Mouse (Mus musculus) forebrain, embryonic 12.5 days (tissue): ENCODE data around the gene Magohb. TPM values are rescaled to one million over a fixed set of nuclear protein-coding genes. Genes with fewer than 3 reads are reported as not detected.
"Not testable (repeated sequence)": the region's sequence is repeated elsewhere in the genome, so short reads cannot be mapped to it uniquely, and the experiment has no call there.

Source experiments
- ATAC-seq: fragments of 200-750 bp; cut with Nextera tagmentation; 2 replicates; pipeline ENCODE4 v1.8.0; 2017; ENCODE audit warnings: moderate TSS enrichment; ENCODE audit not compliant: low FRiP score
- H3K27ac ChIP-seq: fragments of 300-500 bp; sonication (generic); 2 replicates; pipeline ENCODE4 v1.5.1; 2016; ENCODE audit warnings: mild to moderate bottlenecking
- H3K27me3 ChIP-seq: fragments of 300-500 bp; sonication (generic); 2 replicates; pipeline ENCODE4 v1.6.1; 2016; ENCODE audit warnings: mild to moderate bottlenecking
- H3K36me3 ChIP-seq: fragments of 300-500 bp; sonication (generic); replicated peaks from 2 replicates; pipeline ENCODE4 v1.6.1; 2016; ENCODE audit warnings: mild to moderate bottlenecking
- H3K4me1 ChIP-seq: fragments of 300-500 bp; sonication (generic); 2 replicates; pipeline ENCODE4 v1.6.1; 2016
- H3K4me2 ChIP-seq: fragments of 300-500 bp; sonication (generic); 2 replicates; pipeline ENCODE4 v1.6.1; 2016; ENCODE audit warnings: mild to moderate bottlenecking, moderate library complexity
- H3K4me3 ChIP-seq: fragments of 300-500 bp; sonication (generic); replicated peaks from 2 replicates; pipeline ENCODE4 v1.5.1; 2016; ENCODE audit warnings: mild to moderate bottlenecking
- H3K9ac ChIP-seq: fragments of 300-500 bp; sonication (generic); 2 replicates; pipeline ENCODE4 v1.6.1; 2016; ENCODE audit warnings: mild to moderate bottlenecking
- H3K9me3 ChIP-seq: fragments of 300-500 bp; sonication (generic); 2 replicates; pipeline ENCODE4 v1.6.1; 2016
- WGBS: fragments of 180-500 bp; shearing (Covaris S2); methylation state at CpG from one replicate; pipeline ENCODE4 v1.1.7; 2016; 5-methylcytosine and 5-hydroxymethylcytosine counted together
- polyA plus RNA-seq: library from polyadenylated mRNA; unstranded; fragments of >200 nt; fragmentation: Nextera tagmentation; extraction: Ambion mirVana; gene quantifications from 2 replicates; pipeline ENCODE4 v1.2.1, GENCODE M21; 2016

The Magohb gene
- polyA plus RNA-seq, 1 experiment from 2014 or later, result 61.5 TPM

- H3K4me1 ChIP-seq, result peaks cover 7% of the 10 kb centered on the region
- 87% methylated on average over 5 of the region's 5 CpGs for WGBS
- no peak overlapping the region for H3K4me2 ChIP-seq
- no peaks in the 10 kb centered on the region for H3K9me3 ChIP-seq
- no peaks in the 10 kb centered on the region for H3K27me3 ChIP-seq
- no peak overlapping the region for H3K9ac ChIP-seq
- no peaks in the 10 kb centered on the region for H3K36me3 ChIP-seq
- no peak for ATAC-seq
- no peak overlapping the region for H3K27ac ChIP-seq
- H3K4me3 ChIP-seq, result no peak overlapping the region
Observed at GRCm38 (mm10) chr6:131293916-131294315, 872 bp upstream of the Magohb start.

GRCm38 (mm10) chr6:131292276-131292990 lies 611 bp downstream of the Magohb start:
- peak overlapping the region; percentile 66 for H3K9ac ChIP-seq
- WGBS, result 23% methylated on average over 10 of the region's 10 CpGs
- peaks cover 7% of the 10 kb centered on the region for H3K4me1 ChIP-seq
- no peaks in the 10 kb centered on the region for H3K27me3 ChIP-seq
- peak overlapping the region; percentile 58 for H3K4me2 ChIP-seq
- no peak overlapping the region for H3K27ac ChIP-seq
- no peaks in the 10 kb centered on the region for H3K9me3 ChIP-seq
- peak; percentile 49 for ATAC-seq
- H3K4me3 ChIP-seq, result peak overlapping the region; percentile 67
- peaks cover 5% of the 10 kb centered on the region; the same call in 1 of the 2 replicates for H3K36me3 ChIP-seq

GRCm38 (mm10) chr6:131290430-131290829 lies 2.6 kb downstream of the Magohb start:
- H3K4me1 ChIP-seq, result peaks cover 7% of the 10 kb centered on the region
- no peak overlapping the region for H3K4me3 ChIP-seq
- H3K27me3 ChIP-seq, result no peaks in the 10 kb centered on the region
- ATAC-seq, result no peak
- H3K27ac ChIP-seq, result no peak overlapping the region
- peaks cover 5% of the 10 kb centered on the region for H3K36me3 ChIP-seq
- WGBS, result 17% methylated on average over 2 of the region's 2 CpGs
- H3K4me2 ChIP-seq, result no peak overlapping the region
- H3K9ac ChIP-seq, result no peak overlapping the region
- H3K9me3 ChIP-seq, result no peaks in the 10 kb centered on the region

- H3K36me3 ChIP-seq, ATAC-seq, H3K27me3 ChIP-seq, H3K9ac ChIP-seq, H3K9me3 ChIP-seq, H3K4me1 ChIP-seq, H3K27ac ChIP-seq, H3K4me2 ChIP-seq, H3K4me3 ChIP-seq: not testable (repeated sequence)
- WGBS, result 94% methylated on average over 2 of the region's 2 CpGs
Observed at GRCm38 (mm10) chr6:131278160-131278559, 14.9 kb downstream of the Magohb start.

- Histone ChIP-seq H3K4me2 (no peak overlapping the region), H3K27ac (no peak overlapping the region), H3K4me3 (no peak overlapping the region), H3K9me3 (no peaks in the 10 kb centered on the region), H3K27me3 (no peaks in the 10 kb centered on the region), H3K9ac (no peak overlapping the region), H3K36me3 (peaks cover 3% of the 10 kb centered on the region), H3K4me1 (no peaks in the 10 kb centered on the region)
- no peak for ATAC-seq
- 88% methylated on average over 4 of the region's 4 CpGs for WGBS
Observed at GRCm38 (mm10) chr6:131276659-131277058, 16.4 kb downstream of the Magohb start.

GRCm38 (mm10) chr6:131272311-131272710 lies 20.7 kb downstream of the Magohb start:
- H3K9me3 ChIP-seq, result no peaks in the 10 kb centered on the region
- H3K27me3 ChIP-seq, result no peaks in the 10 kb centered on the region
- no peak for ATAC-seq
- 93% methylated on average over 1 of the region's 1 CpGs for WGBS
- H3K4me3 ChIP-seq, result no peak overlapping the region
- no peak overlapping the region for H3K9ac ChIP-seq
- no peak overlapping the region for H3K27ac ChIP-seq
- H3K36me3 ChIP-seq, result peaks cover 1% of the 10 kb centered on the region
- no peak overlapping the region for H3K4me2 ChIP-seq
- no peaks in the 10 kb centered on the region for H3K4me1 ChIP-seq

GRCm38 (mm10) chr6:131270312-131270711 lies 22.7 kb downstream of the Magohb start:
- ATAC-seq, result no peak
- no peaks in the 10 kb centered on the region for H3K9me3 ChIP-seq

GRCm38 (mm10) chr6:131269599-131269998 lies 23.4 kb downstream of the Magohb start:
- no peak overlapping the region for H3K27ac ChIP-seq
- ATAC-seq, result no peak
- no peak overlapping the region for H3K4me3 ChIP-seq
- H3K27me3 ChIP-seq, result no peaks in the 10 kb centered on the region
- 91% methylated on average over 2 of the region's 2 CpGs for WGBS
- no peaks in the 10 kb centered on the region for H3K36me3 ChIP-seq
- no peak overlapping the region for H3K9ac ChIP-seq
- no peaks in the 10 kb centered on the region for H3K9me3 ChIP-seq
- no peak overlapping the region for H3K4me2 ChIP-seq
- no peaks in the 10 kb centered on the region for H3K4me1 ChIP-seq

More at GRCm38 (mm10) chr6:131270312-131270711, 22.7 kb downstream of the Magohb start:
- Histone ChIP-seq H3K4me1 (no peaks in the 10 kb centered on the region), H3K9ac (no peak overlapping the region), H3K27me3 (no peaks in the 10 kb centered on the region), H3K4me3 (no peak overlapping the region), H3K36me3 (no peaks in the 10 kb centered on the region), H3K4me2 (no peak overlapping the region), H3K27ac (no peak overlapping the region)
- WGBS, result 55% methylated on average over 1 of the region's 1 CpGs

GRCm38 (mm10) chr6:131264175-131264574 lies 28.9 kb downstream of the Magohb start:
- ATAC-seq, result no peak
- Histone ChIP-seq H3K4me3 (no peak overlapping the region), H3K27ac (no peak overlapping the region), H3K9me3 (peaks cover 9% of the 10 kb centered on the region; the same call in 1 of the 2 replicates), H3K4me1 (no peaks in the 10 kb centered on the region), H3K36me3 (no peaks in the 10 kb centered on the region), H3K27me3 (no peaks in the 10 kb centered on the region), H3K4me2 (no peak overlapping the region), H3K9ac (no peak overlapping the region)
- WGBS, result 88% methylated on average over 5 of the region's 5 CpGs

GRCm38 (mm10) chr6:131262778-131263177 lies 30.3 kb downstream of the Magohb start:
- H3K4me2 ChIP-seq, result no peak overlapping the region
- no peak for ATAC-seq
- 62% methylated on average over 3 of the region's 3 CpGs for WGBS
- no peak overlapping the region for H3K4me3 ChIP-seq
- H3K4me1 ChIP-seq, result no peaks in the 10 kb centered on the region
- H3K27me3 ChIP-seq, result no peaks in the 10 kb centered on the region
- peaks cover 9% of the 10 kb centered on the region; the same call in 1 of the 2 replicates for H3K9me3 ChIP-seq
- no peak overlapping the region for H3K9ac ChIP-seq
- H3K36me3 ChIP-seq, result no peaks in the 10 kb centered on the region
- no peak overlapping the region for H3K27ac ChIP-seq

GRCm38 (mm10) chr6:131262009-131262408 lies 31.0 kb downstream of the Magohb start:
- whole genome bisulfite sequencing, result 84% methylated on average over 3 of the region's 3 CpGs
- H3K4me1 ChIP-seq, result no peaks in the 10 kb centered on the region
- H3K4me2 ChIP-seq, result no peak overlapping the region
- peaks cover 9% of the 10 kb centered on the region; the same call in 1 of the 2 replicates for H3K9me3 ChIP-seq
- H3K9ac ChIP-seq, result no peak overlapping the region
- no peak overlapping the region for H3K4me3 ChIP-seq
- H3K27ac ChIP-seq, result no peak overlapping the region
- no peaks in the 10 kb centered on the region for H3K27me3 ChIP-seq
- ATAC-seq, result no peak
- H3K36me3 ChIP-seq, result no peaks in the 10 kb centered on the region

GRCm38 (mm10) chr6:131247206-131247605 lies 45.8 kb downstream of the Magohb start, which contains the start of gene Klra2:
Gene Klra2 (minus strand): TSS chr6:131247362.
- 92% methylated on average over 2 of the region's 2 CpGs for WGBS
- Histone ChIP-seq H3K4me1 (no peaks in the 10 kb centered on the region), H3K36me3 (no peaks in the 10 kb centered on the region), H3K4me2 (no peak within 1 kb of the TSS), H3K9ac (no peak within 1 kb of the TSS), H3K9me3 (no peaks in the 10 kb centered on the region), H3K27me3 (no peaks in the 10 kb centered on the region), H3K27ac (no peak within 1 kb of the TSS), H3K4me3 (no peak within 1 kb of the TSS)
- ATAC-seq, result no peak

- Histone ChIP-seq H3K9ac (no peak overlapping the region), H3K4me2 (no peak overlapping the region), H3K4me1 (no peaks in the 10 kb centered on the region), H3K9me3 (no peaks in the 10 kb centered on the region), H3K4me3 (no peak overlapping the region), H3K36me3 (no peaks in the 10 kb centered on the region), H3K27ac (no peak overlapping the region), H3K27me3 (no peaks in the 10 kb centered on the region)
- no peak for ATAC-seq
- 81% methylated on average over 2 of the region's 2 CpGs for WGBS
Observed at GRCm38 (mm10) chr6:131245081-131245480, 48.0 kb downstream of the Magohb start.
